ENCODE assay signal across 32 mouse cellular contexts in the genomic region with DNA sequence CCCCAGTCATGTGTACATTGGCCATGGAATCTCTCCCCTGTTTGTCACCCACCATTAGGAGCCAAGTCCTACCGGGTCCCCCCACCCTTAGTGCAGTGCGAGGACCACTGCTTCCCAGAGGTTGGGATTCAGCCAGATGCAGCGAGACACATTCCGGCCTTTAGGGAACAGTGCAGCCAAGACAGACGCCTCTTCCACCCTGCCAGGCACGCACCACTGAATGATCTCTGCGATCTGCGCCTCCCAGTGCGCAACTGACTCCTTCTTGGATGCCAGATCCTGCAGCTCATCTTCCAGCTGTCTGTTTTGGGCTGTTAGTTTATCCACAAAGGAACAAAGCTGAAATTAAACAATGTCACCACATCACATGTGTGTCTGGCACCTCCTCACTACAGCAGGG. TPM values are rescaled to one million over a fixed set of nuclear protein-coding genes. Genes with fewer than 3 reads are reported as not detected.
"Had no signal": no experiment of that assay in that cellular context is flagged by ENCODE, and none has a peak within 500 bp of the region (broad histone marks: within the 10 kb centered on the region; RNA-seq: fewer than 3 reads in every experiment).

No protein-coding gene starts in this region.

- H3K4me1 ChIP-seq: embryonic facial prominence, embryonic 10.5 days; embryonic facial prominence, embryonic 12.5 days; embryonic facial prominence, embryonic 13.5 days; embryonic facial prominence, embryonic 15.5 days; forebrain, embryonic 10.5 days; forebrain, embryonic 12.5 days; forebrain, embryonic 13.5 days; forebrain, embryonic 15.5 days had no signal

- H3K4me2 ChIP-seq: embryonic facial prominence, embryonic 12.5 days; embryonic facial prominence, embryonic 13.5 days; embryonic facial prominence, embryonic 15.5 days; forebrain, embryonic 12.5 days; forebrain, embryonic 13.5 days; forebrain, embryonic 15.5 days had no signal

- ATAC-seq: forebrain, embryonic 13.5 days; forebrain, embryonic 14.5 days; forebrain, embryonic 15.5 days; forebrain, embryonic 16.5 days; forebrain, postnatal 0 days had no signal

- H3K27me3 ChIP-seq: embryonic facial prominence, embryonic 12.5 days; embryonic facial prominence, embryonic 13.5 days; embryonic facial prominence, embryonic 15.5 days; forebrain, embryonic 12.5 days; forebrain, embryonic 13.5 days; forebrain, embryonic 15.5 days had no signal

- DNase-seq: cerebellum, adult 2 months; cerebellum, adult 8-10 months; cerebellum, adult 9-10 months; cerebellum, adult 9-11 months; cerebellum, postnatal 10 days; cerebellum, postnatal 14 days; cerebellum, postnatal 25 days; cerebellum, postnatal 36 days; embryo, embryonic 11 days; forebrain, postnatal 0 days; gastrocnemius, adult 2 months; gastrocnemius, postnatal 10 days; gastrocnemius, postnatal 14 days; gastrocnemius, postnatal 25 days; gastrocnemius, postnatal 36 days; heart, adult 11 months; heart, adult 18-20 months had no signal

- H3K9me3 ChIP-seq: embryonic facial prominence, embryonic 10.5 days; embryonic facial prominence, embryonic 12.5 days; embryonic facial prominence, embryonic 13.5 days; embryonic facial prominence, embryonic 15.5 days; forebrain, embryonic 10.5 days; forebrain, embryonic 12.5 days; forebrain, embryonic 13.5 days; forebrain, embryonic 15.5 days had no signal

- H3K27ac ChIP-seq: embryonic facial prominence, embryonic 10.5 days; embryonic facial prominence, embryonic 12.5 days; embryonic facial prominence, embryonic 13.5 days; embryonic facial prominence, embryonic 15.5 days; forebrain, embryonic 10.5 days; forebrain, embryonic 12.5 days; forebrain, embryonic 13.5 days; forebrain, embryonic 15.5 days; gastrocnemius, adult 2 months had no signal

- H3K9ac ChIP-seq: embryonic facial prominence, embryonic 12.5 days; embryonic facial prominence, embryonic 13.5 days; embryonic facial prominence, embryonic 15.5 days; forebrain, embryonic 12.5 days; forebrain, embryonic 13.5 days; forebrain, embryonic 15.5 days; forebrain, postnatal 0 days had no signal

- H3K4me3 ChIP-seq: embryonic facial prominence, embryonic 10.5 days; embryonic facial prominence, embryonic 12.5 days; embryonic facial prominence, embryonic 13.5 days; embryonic facial prominence, embryonic 15.5 days; erythroblast, embryonic 14.5 days; forebrain, embryonic 10.5 days; forebrain, embryonic 12.5 days; forebrain, embryonic 13.5 days; forebrain, embryonic 15.5 days; gastrocnemius, adult 2 months had no signal

RNA-seq across cellular contexts. Expression of a gene that starts 46.8 kb away (rescaled TPM):
- total RNA-seq: common myeloid progenitor, adult 5-6 weeks; gastrocnemius, adult 18-20 months; gastrocnemius, adult 2 months; gastrocnemius, adult 8-10 months; gastrocnemius, postnatal 25 days; gastrocnemius, postnatal 36 days; heart, adult 18-20 months had no signal
- polyA plus RNA-seq: forebrain, embryonic 11.5 days had no signal
